Mouse (Mus musculus): Measurements from ENCODE around the gene Rxrg.

GRCm38 (mm10) chr1:167620206-167620795 lies 22.1 kb downstream of the Rxrg start:
- TF ChIP-seq FLI1 (IDR thresholded peaks at IDR 0.05; ENCODE audit: low read length) (no peak), GATA1 (IDR thresholded peaks at IDR 0.05; ENCODE audit: borderline replicate concordance, low read length) (no peak)
